Mouse (Mus musculus) hindbrain, embryonic 10.5 days (tissue): Measurements from ENCODE around the gene Ltc4s. TPM values are rescaled to one million over a fixed set of nuclear protein-coding genes. Genes with fewer than 3 reads are reported as not detected.

Experiments
- DNase-seq: peaks from one replicate; pipeline ENCODE4 v3.0.0-alpha.2; 2017; ENCODE audit warnings: low spot score
- H3K27ac ChIP-seq: fragments of 300-500 bp; sonication (generic); 2 replicates; pipeline ENCODE4 v1.5.1; 2016; ENCODE audit warnings: mild to moderate bottlenecking, moderate library complexity
- H3K27me3 ChIP-seq: fragments of 300-500 bp; sonication (generic); 2 replicates; pipeline ENCODE4 v1.6.1; 2016; ENCODE audit warnings: mild to moderate bottlenecking; ENCODE audit not compliant: poor library complexity, insufficient read depth, severe bottlenecking
- H3K36me3 ChIP-seq: fragments of 300-500 bp; sonication (generic); 2 replicates; pipeline ENCODE4 v1.6.1; 2016; ENCODE audit warnings: mild to moderate bottlenecking, moderate library complexity
- H3K4me1 ChIP-seq: fragments of 300-500 bp; sonication (generic); replicated peaks from 2 replicates; pipeline ENCODE4 v1.6.1; 2016; ENCODE audit warnings: mild to moderate bottlenecking
- H3K4me3 ChIP-seq: fragments of 300-500 bp; sonication (generic); 2 replicates; pipeline ENCODE4 v1.5.1; 2016; ENCODE audit warnings: mild to moderate bottlenecking, moderate library complexity
- H3K9me3 ChIP-seq: fragments of 300-500 bp; sonication (generic); 2 replicates; pipeline ENCODE4 v1.6.1; 2016; ENCODE audit warnings: mild to moderate bottlenecking, moderate library complexity
- WGBS: fragments of 180-500 bp; shearing (Covaris S2); methylation state at CpG from one replicate; pipeline ENCODE4 v1.1.7; 2016; 5-methylcytosine and 5-hydroxymethylcytosine counted together
- polyA plus RNA-seq: library from polyadenylated mRNA; unstranded; fragments of >200 nt; fragmentation: Nextera tagmentation; extraction: Ambion mirVana; gene quantifications from 2 replicates; pipeline ENCODE4 v1.2.1, GENCODE M21; 2016

The Ltc4s gene
- polyA plus RNA-seq, 1 experiment from 2014 or later, result 1.8 TPM

DNA sequence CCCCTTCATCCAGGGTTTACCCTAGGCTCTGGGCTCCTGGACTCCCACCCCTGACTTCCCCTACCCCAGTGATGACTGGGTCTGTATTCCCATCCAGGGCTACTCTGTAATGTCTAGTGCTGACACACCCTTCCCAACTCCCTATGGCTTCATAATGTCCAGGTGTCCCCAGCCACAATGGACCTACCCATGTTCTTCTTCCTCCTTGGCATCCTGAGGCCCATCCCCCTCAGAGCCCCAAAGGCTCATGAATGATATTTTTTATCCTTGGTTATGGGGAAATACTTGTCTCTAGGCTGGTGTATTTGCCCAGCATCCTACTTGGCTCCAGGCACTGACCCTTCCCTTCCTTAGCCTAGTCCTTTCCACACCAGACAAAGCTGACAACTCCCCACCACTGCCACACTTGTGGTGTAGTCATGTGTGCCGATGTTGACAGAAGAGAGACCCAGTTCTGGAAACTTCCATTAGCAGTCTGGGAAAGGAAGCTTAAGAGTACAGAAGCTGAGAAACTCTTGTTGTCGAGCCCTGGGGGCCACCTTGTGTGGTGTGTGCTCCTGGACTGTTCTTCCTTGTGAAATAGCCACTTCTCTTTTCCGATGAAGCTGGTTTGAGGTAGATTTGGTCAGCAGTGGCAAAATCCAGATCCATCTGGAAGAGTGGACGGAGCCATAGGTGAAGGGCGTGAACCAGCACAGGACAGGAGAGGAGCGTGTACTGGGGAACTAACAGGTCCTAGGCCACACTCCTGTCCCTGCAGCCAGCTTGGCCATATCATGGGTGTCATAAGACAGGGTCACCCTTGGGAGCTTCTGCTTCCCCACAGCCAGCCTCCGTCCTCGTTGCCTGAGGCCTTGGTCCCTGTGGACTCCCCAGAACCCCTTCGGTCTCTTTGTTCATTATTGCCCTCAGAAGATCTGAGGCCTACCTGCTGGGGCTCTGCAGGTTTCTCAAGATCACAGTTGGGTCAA is 690 bp upstream of the Ltc4s start:
- Histone ChIP-seq H3K27ac (no peak overlapping the region), H3K9me3 (no peaks in the 10 kb centered on the region), H3K4me3 (no peak overlapping the region), H3K4me1 (peaks cover 22% of the 10 kb centered on the region), H3K27me3 (peaks cover 51% of the 10 kb centered on the region), H3K36me3 (peaks cover 11% of the 10 kb centered on the region)
- WGBS, result 92% methylated on average over 9 of the region's 9 CpGs
- DNase-seq, result no peak

DNA sequence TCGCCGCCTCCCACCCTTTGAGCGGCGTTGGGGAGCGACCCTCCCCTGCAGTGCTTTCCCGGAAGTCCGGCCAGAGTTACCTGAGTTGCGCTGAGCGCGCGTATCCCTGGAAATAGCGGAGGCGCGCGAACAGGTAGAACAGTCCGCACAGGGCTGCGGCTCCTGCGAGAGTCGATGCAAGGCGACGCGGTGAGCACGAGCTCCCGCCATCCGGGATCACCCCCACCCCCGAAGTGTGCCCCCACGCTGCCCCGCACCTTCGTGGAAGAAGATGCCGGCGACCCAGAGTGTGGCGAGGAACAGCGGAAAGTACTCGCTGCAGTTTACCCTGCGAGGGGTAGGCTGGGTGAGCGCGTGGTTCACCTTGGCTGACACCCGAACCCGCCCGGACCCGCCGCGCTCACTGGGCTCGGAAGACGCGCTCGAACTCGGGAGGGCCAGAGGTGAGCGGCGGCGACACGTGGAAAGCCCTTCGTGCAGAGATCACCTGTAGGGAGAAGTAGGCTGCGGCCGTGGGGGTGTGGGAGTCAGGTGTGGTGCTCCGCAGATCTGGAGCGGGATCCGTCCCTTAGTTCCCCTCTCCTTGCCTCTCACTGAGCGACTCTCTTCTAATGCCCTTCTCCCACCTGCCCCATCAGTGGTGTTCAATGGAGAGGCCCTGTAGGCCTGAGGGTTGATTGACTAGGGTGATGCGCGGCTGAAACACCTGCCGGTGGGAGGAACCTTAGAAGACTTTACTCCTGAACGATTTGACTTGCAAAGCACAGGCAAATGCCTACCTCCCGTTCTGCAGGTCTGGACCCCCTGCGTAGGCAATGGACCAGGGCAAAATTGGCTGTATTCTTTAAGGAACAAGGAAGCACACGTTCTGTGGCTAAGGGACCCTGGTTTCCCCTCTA is 1.2 kb downstream of the Ltc4s start:
- Histone ChIP-seq H3K4me1 (peaks cover 22% of the 10 kb centered on the region), H3K27ac (peak overlapping the region; percentile 77), H3K4me3 (peak overlapping the region; percentile 76), H3K27me3 (peaks cover 56% of the 10 kb centered on the region), H3K36me3 (peaks cover 30% of the 10 kb centered on the region), H3K9me3 (no peaks in the 10 kb centered on the region)
- WGBS, result 1% methylated on average over 66 of the region's 66 CpGs
- no peak for DNase-seq

DNA sequence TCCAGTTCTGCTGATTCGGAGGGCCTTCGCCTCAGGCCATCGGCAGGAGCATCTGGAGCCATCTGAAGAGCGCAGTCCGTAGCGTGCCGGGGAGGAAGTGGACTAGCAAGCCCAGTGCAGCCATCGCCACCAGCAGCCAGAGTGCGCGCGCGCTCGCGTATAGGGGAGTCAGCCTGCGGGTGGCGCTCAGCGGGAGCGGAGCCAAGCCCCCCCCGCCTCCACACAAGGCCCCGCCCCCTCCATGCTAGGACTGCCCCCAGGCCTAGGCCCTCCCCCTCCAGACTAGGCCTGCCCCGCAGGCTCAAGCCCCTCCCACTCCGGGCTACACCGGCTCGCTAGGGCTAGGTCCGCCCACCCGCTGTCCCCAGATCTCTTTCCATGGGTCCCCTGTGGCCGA is 1.9 kb downstream of the Ltc4s start:
- under 1% methylated on average over 27 of the region's 27 CpGs for WGBS
- Histone ChIP-seq H3K36me3 (peaks cover 36% of the 10 kb centered on the region), H3K27ac (peak overlapping the region; percentile 77), H3K4me3 (peak overlapping the region; percentile 76), H3K27me3 (peaks cover 58% of the 10 kb centered on the region), H3K9me3 (no peaks in the 10 kb centered on the region), H3K4me1 (peaks cover 26% of the 10 kb centered on the region)
- peak; percentile 88 for DNase-seq

DNA sequence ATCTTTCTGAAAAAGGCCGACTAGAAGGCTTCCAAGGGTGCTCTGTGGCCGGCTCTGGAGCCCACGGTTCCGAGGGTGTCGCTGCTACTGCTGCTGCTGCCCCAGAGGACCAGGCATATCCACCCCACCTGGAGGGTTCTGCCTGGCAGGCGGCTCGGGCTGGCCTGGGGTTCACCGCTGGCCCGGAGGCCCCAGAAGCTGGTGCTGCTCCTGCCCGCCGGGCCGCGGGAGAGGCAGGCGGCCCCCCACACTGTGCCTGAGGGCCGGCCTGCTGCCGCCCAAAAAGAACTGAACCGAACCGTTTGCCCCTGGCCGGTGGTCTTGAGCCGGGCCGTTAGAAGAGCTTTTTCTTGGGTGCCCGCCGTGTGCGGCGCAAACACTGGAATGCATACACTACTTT is 3.8 kb downstream of the Ltc4s start:
- no peak overlapping the region for H3K4me3 ChIP-seq
- peaks cover 71% of the 10 kb centered on the region for H3K27me3 ChIP-seq
- 93% methylated on average over 25 of the region's 25 CpGs for WGBS
- no peaks in the 10 kb centered on the region for H3K9me3 ChIP-seq
- no peak overlapping the region for H3K27ac ChIP-seq
- DNase-seq, result no peak
- peaks cover 41% of the 10 kb centered on the region for H3K4me1 ChIP-seq
- H3K36me3 ChIP-seq, result peaks cover 41% of the 10 kb centered on the region

DNA sequence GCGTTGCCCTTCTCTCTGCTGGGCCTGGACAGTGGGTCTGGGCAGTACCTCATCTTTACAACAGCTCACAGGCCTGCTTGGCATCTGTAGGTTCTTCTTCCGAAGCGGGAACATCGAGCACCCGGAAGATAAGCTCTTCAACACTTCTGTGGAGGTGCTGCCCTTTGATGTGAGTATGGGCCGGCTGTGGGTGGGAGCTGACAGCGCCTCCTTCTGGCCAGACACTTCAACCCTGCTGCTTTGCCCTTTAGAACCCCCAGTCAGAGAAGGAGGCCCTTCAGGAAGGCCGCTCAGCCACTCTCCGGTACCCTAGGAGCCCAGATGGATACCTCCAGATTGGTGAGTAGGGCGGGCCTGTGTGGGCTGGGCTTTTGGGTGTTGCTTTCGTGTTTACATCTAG is 4.4 kb downstream of the Ltc4s start:
- H3K27me3 ChIP-seq, result peaks cover 70% of the 10 kb centered on the region
- H3K36me3 ChIP-seq, result peaks cover 41% of the 10 kb centered on the region
- 86% methylated on average over 11 of the region's 11 CpGs for whole genome bisulfite sequencing
- H3K4me1 ChIP-seq, result peaks cover 47% of the 10 kb centered on the region
- no peak for DNase-seq
- H3K9me3 ChIP-seq, result no peaks in the 10 kb centered on the region
- no peak overlapping the region for H3K4me3 ChIP-seq
- no peak overlapping the region for H3K27ac ChIP-seq

DNA sequence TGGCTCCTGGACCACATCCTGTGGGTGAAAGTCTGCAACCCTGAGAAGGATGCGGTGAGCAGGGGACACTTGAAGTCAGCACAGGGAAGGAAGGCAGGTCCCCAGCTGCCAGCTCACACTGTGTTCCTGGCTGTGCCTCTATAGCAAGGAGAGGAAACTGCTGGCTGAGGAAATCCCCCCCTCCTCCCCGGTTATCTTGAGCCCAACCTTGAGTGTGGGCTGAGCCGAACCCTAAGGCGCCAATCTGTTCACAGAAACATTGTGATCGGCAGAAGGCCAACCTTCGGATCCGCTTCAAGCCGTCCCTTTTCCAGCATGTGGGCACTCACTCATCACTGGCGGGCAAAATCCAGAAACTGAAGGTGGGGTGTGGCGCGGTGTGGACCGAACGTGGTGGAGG is 5.4 kb downstream of the Ltc4s start:
- no peak overlapping the region for H3K4me3 ChIP-seq
- no peaks in the 10 kb centered on the region for H3K9me3 ChIP-seq
- H3K27me3 ChIP-seq, result peaks cover 60% of the 10 kb centered on the region
- no peak for DNase-seq
- no peak overlapping the region for H3K27ac ChIP-seq
- H3K36me3 ChIP-seq, result peaks cover 41% of the 10 kb centered on the region
- peaks cover 57% of the 10 kb centered on the region for H3K4me1 ChIP-seq
- 97% methylated on average over 13 of the region's 13 CpGs for WGBS

DNA sequence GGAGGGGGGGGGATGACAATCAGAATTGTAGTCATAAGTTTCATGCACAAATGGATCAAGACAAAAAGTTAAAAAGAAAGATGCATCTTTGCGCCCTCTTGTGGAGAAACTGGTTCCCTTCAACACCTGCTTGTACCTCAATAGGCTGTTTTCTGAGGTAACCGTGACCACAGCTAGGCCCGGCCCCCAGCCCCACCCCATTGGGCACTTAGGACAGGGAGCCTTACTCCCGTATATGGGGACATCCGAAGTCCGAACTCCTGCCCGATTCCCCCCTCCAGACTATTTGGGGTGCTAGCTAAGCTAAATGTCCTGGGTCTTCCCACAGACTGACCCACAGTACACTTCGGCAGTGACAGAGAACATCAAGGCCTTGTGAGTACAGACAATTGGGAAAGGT is 7.0 kb downstream of the Ltc4s start:
- Histone ChIP-seq H3K9me3 (no peaks in the 10 kb centered on the region), H3K4me1 (peaks cover 60% of the 10 kb centered on the region), H3K4me3 (peak overlapping the region; percentile 47), H3K27me3 (peaks cover 51% of the 10 kb centered on the region), H3K27ac (no peak overlapping the region), H3K36me3 (peaks cover 41% of the 10 kb centered on the region)
- 21% methylated on average over 8 of the region's 8 CpGs for WGBS
- DNase-seq, result peak; percentile 51

DNA sequence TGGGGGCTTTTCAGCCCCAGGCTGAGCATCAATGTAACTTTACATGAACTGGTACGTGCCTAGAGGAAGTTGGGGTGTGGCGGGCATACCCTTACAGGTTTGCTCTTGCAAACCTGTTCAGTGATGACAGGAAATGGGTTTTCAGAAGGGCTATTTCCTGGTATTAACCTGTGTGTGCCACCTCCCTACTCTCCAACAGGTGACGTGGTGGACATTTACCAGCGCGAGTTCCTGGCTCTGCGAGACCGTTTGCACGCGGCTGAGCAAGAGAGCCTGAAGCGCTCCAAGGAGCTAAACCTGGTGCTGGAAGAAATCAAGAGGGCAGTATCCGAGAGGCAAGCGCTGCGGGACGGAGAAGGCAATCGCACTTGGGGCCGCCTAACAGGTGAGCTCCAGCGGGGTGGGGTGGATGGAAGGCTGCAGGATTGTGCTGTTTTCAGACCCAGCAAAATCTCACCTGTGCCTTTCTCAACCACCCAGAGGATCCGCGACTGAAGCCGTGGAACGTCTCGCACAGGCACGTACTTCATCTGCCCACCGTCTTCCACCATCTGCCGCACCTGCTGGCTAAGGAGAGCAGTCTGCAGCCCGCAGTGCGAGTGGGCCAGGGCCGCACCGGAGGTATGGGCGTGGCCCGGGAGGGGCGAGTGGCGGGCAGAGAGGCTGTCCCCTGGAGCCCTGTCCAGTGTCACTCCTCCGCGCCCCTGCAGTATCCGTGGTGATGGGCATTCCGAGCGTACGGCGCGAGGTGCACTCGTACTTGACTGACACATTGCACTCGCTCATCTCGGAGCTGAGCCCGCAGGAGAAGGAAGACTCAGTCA is 7.7 kb downstream of the Ltc4s start:
- Histone ChIP-seq H3K9me3 (no peaks in the 10 kb centered on the region), H3K4me1 (peaks cover 60% of the 10 kb centered on the region), H3K27me3 (peaks cover 50% of the 10 kb centered on the region), H3K27ac (peak overlapping the region; percentile 45; the same call in 1 of the 2 replicates), H3K4me3 (peak overlapping the region; percentile 47), H3K36me3 (peaks cover 41% of the 10 kb centered on the region)
- WGBS, result 19% methylated on average over 45 of the region's 45 CpGs
- DNase-seq, result no peak

DNA sequence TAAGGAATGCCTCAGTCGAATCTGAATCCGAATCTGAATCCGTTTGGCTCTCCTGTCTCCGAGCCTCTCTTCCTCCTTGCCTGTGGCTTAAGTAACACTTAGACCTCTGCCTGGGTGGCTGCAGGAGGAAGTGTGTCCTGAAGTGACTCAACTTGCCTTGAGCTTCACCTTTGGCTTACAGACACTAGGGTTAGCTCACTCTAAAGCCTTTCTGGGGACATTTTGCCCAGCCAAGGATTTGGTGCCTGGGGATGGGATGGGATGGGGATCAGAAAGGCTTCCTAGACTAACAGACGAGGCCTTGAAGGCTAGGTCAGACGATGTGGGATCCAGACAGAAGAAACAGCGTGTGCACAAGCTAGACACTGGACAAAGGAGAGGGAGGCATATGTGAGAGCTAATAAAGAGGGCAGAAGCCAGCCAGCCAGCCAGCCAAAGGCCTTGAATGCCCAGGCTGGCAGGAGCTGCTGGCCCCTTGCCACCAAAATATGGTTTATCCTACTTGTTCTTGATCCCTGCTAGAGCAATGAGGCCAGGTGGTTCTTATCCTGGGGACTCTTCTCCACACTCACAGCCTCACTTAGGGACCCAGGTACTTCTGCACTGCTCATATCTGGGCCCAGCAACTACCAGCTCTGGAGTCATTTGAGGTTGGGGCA is 9.0 kb downstream of the Ltc4s start:
- H3K36me3 ChIP-seq, result peaks cover 33% of the 10 kb centered on the region
- H3K27me3 ChIP-seq, result peaks cover 39% of the 10 kb centered on the region
- DNase-seq, result no peak
- 45% methylated on average over 7 of the region's 7 CpGs for WGBS
- H3K27ac ChIP-seq, result peak overlapping the region; percentile 56; the same call in 1 of the 2 replicates
- H3K4me1 ChIP-seq, result peaks cover 70% of the 10 kb centered on the region
- H3K9me3 ChIP-seq, result no peaks in the 10 kb centered on the region
- no peak overlapping the region for H3K4me3 ChIP-seq

DNA sequence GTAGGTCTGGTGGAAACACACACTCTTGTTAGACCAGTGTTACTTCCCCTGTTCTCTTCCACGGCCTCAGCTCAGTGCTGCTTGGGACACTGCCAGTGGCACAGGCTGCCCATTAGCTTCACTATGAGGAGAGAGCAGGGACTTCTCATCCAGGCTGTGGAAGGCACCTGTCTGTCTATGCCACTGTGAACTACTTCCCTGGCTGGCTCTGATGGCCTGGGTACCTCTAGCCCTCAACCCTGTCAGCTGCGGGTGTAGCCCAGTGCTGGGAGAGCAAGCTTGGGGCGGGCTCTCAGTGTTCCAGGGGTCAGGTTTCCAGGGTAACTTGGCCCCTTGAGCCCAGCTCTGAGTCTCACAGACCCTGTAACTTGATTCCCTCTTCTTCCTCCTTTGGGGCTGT is 9.6 kb downstream of the Ltc4s start:
- Histone ChIP-seq H3K36me3 (peaks cover 27% of the 10 kb centered on the region), H3K9me3 (no peaks in the 10 kb centered on the region), H3K4me3 (peak overlapping the region; percentile 23), H3K4me1 (peaks cover 77% of the 10 kb centered on the region), H3K27me3 (peaks cover 42% of the 10 kb centered on the region), H3K27ac (peak overlapping the region; percentile 56)
- peak; percentile 34 for DNase-seq
- WGBS, result 21% methylated on average over 3 of the region's 3 CpGs

DNA sequence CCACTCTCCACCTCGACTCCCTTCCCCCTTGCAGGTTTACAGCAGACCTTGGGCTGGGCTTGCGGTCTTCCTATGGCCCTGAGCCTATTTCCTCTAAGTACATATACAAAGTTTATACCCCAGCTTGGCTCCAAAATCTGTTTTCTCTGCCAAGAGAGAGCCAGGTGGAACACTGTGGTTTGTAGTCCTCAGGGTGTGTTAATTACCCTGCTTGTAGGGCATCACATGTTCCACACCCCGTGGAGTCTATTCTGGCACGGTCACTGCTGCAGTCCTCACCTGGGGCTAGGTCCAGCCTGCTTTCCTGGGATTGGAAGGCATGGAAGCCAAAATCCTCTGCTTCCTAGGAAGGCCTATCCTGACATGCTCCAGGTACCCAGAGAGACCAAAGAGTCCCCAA is 10.7 kb downstream of the Ltc4s start:
- Histone ChIP-seq H3K4me3 (no peak overlapping the region), H3K27ac (no peak overlapping the region)

DNA sequence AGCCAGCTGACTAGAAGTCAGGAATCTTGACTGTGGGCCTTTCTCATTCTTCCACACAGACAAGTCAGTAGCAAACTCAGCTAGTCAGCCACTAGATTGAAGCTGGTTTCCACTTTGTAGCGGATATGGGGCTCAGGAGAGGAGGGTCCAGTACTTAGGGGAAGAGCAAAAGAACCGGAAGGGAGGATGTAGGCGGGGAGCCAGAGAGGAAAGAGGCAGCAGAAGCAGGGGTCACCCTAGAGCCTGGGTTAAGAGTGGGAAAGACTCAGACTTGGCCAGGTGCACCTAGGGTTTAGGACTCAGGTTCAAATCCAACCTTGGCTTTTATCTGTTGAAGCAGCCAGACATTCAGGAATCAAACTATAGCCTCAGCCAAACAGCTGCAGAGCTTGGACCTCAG is 11.2 kb downstream of the Ltc4s start:
- peaks cover 11% of the 10 kb centered on the region for H3K36me3 ChIP-seq
- no peaks in the 10 kb centered on the region for H3K9me3 ChIP-seq
- peak overlapping the region; percentile 91; the same call in 1 of the 2 replicates for H3K4me3 ChIP-seq
- H3K27me3 ChIP-seq, result peaks cover 52% of the 10 kb centered on the region
- WGBS, result 72% methylated on average over 3 of the region's 3 CpGs
- DNase-seq, result no peak
- H3K4me1 ChIP-seq, result peaks cover 82% of the 10 kb centered on the region
- H3K27ac ChIP-seq, result no peak overlapping the region

More for the DNA sequence above, 10.7 kb downstream of the Ltc4s start:
- Histone ChIP-seq H3K9me3 (no peaks in the 10 kb centered on the region), H3K27me3 (peaks cover 52% of the 10 kb centered on the region), H3K36me3 (peaks cover 16% of the 10 kb centered on the region), H3K4me1 (peaks cover 81% of the 10 kb centered on the region)
- WGBS, result 89% methylated on average over 4 of the region's 4 CpGs
- no peak for DNase-seq
